Mouse (Mus musculus) brain, embryonic 14.5 days (tissue): Measurements from ENCODE around the gene Oxct1.

Source experiments
- CTCF ChIP-seq: fragments of 200-500 bp; IDR thresholded peaks from 2 replicates; pipeline ENCODE4 v1.5.1; 2012; ENCODE audit warnings: inconsistent platforms, mild to moderate bottlenecking, moderate library complexity, borderline replicate concordance; ENCODE audit not compliant: insufficient read depth, insufficient read length; ENCODE audit errors: extremely low read depth
- POLR2A ChIP-seq: fragments of 200-500 bp; IDR thresholded peaks from 2 replicates; pipeline ENCODE4 v1.6.1; 2012; ENCODE audit warnings: mild to moderate bottlenecking, inconsistent platforms, borderline replicate concordance; ENCODE audit not compliant: poor library complexity, insufficient read depth, insufficient read length, severe bottlenecking; ENCODE audit errors: extremely low read depth

GRCm38 (mm10) chr15:4087914-4088313, 61.7 kb downstream of the Oxct1 start:
- no peak for TF ChIP-seq POLR2A
- no peak for TF ChIP-seq CTCF
